Mouse (Mus musculus) neural tube, embryonic 11.5 days (tissue): ENCODE measurements around the gene Eef1g. TPM values are rescaled to one million over a fixed set of nuclear protein-coding genes. Genes with fewer than 3 reads are reported as not detected.

Source experiments
- ATAC-seq: fragments of 200-750 bp; cut with Nextera tagmentation; 2 replicates; pipeline ENCODE4 v1.8.0; 2017; ENCODE audit warnings: moderate number of reproducible peaks, mild to moderate bottlenecking, moderate TSS enrichment, moderate library complexity; ENCODE audit not compliant: insufficient read depth, low FRiP score, low TSS enrichment
- DNase-seq: peaks from one replicate; pipeline ENCODE4 v3.0.0-alpha.2; 2015; ENCODE audit warnings: low spot score
- H3K27ac ChIP-seq: fragments of 300-500 bp; sonication (generic); 2 replicates; pipeline ENCODE4 v1.5.1; 2014; ENCODE audit warnings: low read depth, mild to moderate bottlenecking, low read length
- H3K27me3 ChIP-seq: fragments of 300-500 bp; sonication (generic); 2 replicates; pipeline ENCODE4 v1.6.1; 2014; ENCODE audit warnings: mild to moderate bottlenecking, low read length, mixed read lengths; ENCODE audit not compliant: control insufficient read depth, insufficient read depth
- H3K36me3 ChIP-seq: fragments of 300-500 bp; sonication (generic); 2 replicates; pipeline ENCODE4 v1.6.1; 2014; ENCODE audit warnings: mild to moderate bottlenecking, low read length, moderate library complexity, mixed read lengths; ENCODE audit not compliant: control insufficient read depth, insufficient read depth
- H3K4me1 ChIP-seq: fragments of 300-500 bp; sonication (generic); 2 replicates; pipeline ENCODE4 v1.6.1; 2014; ENCODE audit warnings: low read length, mixed read lengths; ENCODE audit not compliant: control insufficient read depth, insufficient read depth
- H3K4me2 ChIP-seq: fragments of 300-500 bp; sonication (generic); 2 replicates; pipeline ENCODE4 v1.6.1; 2014; ENCODE audit warnings: low read depth, mild to moderate bottlenecking, moderate library complexity
- H3K4me3 ChIP-seq: fragments of 300-500 bp; sonication (generic); 2 replicates; pipeline ENCODE4 v1.5.1; 2014; ENCODE audit warnings: low read depth, low read length
- H3K9ac ChIP-seq: fragments of 300-500 bp; sonication (generic); 2 replicates; pipeline ENCODE4 v1.6.1; 2014; ENCODE audit warnings: mild to moderate bottlenecking, low read length
- H3K9me3 ChIP-seq: fragments of 300-500 bp; sonication (generic); 2 replicates; pipeline ENCODE4 v1.6.1; 2016; ENCODE audit warnings: low read length; ENCODE audit not compliant: control insufficient read depth
- WGBS: fragments of 180-500 bp; shearing (Covaris S2); extraction: QIAGEN DNeasy Blood & Tissue Kit; methylation state at CpG from one replicate; pipeline ENCODE4 v1.1.7; 2014; 5-methylcytosine and 5-hydroxymethylcytosine counted together
- polyA plus RNA-seq: library from polyadenylated mRNA; unstranded; fragments of >200 nt; fragmentation: Nextera tagmentation; extraction: Ambion mirVana; gene quantifications from 2 replicates; pipeline ENCODE4 v1.2.1, GENCODE M21; 2014

Gene Eef1g
- polyA plus RNA-seq, 1 experiment from 2014 or later = 468 TPM

- no peaks in the 10 kb centered on the region for H3K9me3 ChIP-seq
- H3K4me3 ChIP-seq = no peak overlapping the region
- ATAC-seq (no peak), DNase-seq (no peak)
- WGBS = 86% methylated on average over 1 of the region's 1 CpGs
- no peak overlapping the region for H3K9ac ChIP-seq
- H3K4me2 ChIP-seq = no peak overlapping the region
- no peaks in the 10 kb centered on the region for H3K27me3 ChIP-seq
- H3K4me1 ChIP-seq = no peaks in the 10 kb centered on the region
- H3K27ac ChIP-seq = no peak overlapping the region
- H3K36me3 ChIP-seq = peaks cover 48% of the 10 kb centered on the region
Observed at GRCm38 (mm10) chr19:8974638-8975037, 7.8 kb downstream of the Eef1g start.

- 93% methylated on average over 2 of the region's 2 CpGs for WGBS
- H3K9me3 ChIP-seq = no peaks in the 10 kb centered on the region
- no peak overlapping the region for H3K4me2 ChIP-seq
- no peak overlapping the region for H3K9ac ChIP-seq
- ATAC-seq = no peak
- no peaks in the 10 kb centered on the region for H3K27me3 ChIP-seq
- no peak overlapping the region for H3K4me3 ChIP-seq
- no peak overlapping the region for H3K27ac ChIP-seq
- H3K36me3 ChIP-seq = peaks cover 42% of the 10 kb centered on the region
- H3K4me1 ChIP-seq = no peaks in the 10 kb centered on the region
- no peak for DNase-seq
Observed at GRCm38 (mm10) chr19:8975491-8975890, 8.7 kb downstream of the Eef1g start.

- ATAC-seq (no peak; the same call in 1 of the 2 replicates), DNase-seq (peak; percentile 69)
- H3K4me1 ChIP-seq = no peaks in the 10 kb centered on the region
- H3K4me3 ChIP-seq = no peak overlapping the region
- no peaks in the 10 kb centered on the region for H3K27me3 ChIP-seq
- no peak overlapping the region for H3K9ac ChIP-seq
- H3K36me3 ChIP-seq = peaks cover 32% of the 10 kb centered on the region
- no peak overlapping the region for H3K4me2 ChIP-seq
- H3K9me3 ChIP-seq = no peaks in the 10 kb centered on the region
- H3K27ac ChIP-seq = no peak overlapping the region
- 50% methylated on average over 3 of the region's 3 CpGs for WGBS
Observed at GRCm38 (mm10) chr19:8976535-8976934, 9.7 kb downstream of the Eef1g start.

- no peak for ATAC-seq
- no peaks in the 10 kb centered on the region for H3K27me3 ChIP-seq
- H3K4me2 ChIP-seq = no peak overlapping the region
- 57% methylated on average over 5 of the region's 5 CpGs for WGBS
- H3K9me3 ChIP-seq = no peaks in the 10 kb centered on the region
- H3K27ac ChIP-seq = no peak overlapping the region
- no peak overlapping the region for H3K4me3 ChIP-seq
- peaks cover 13% of the 10 kb centered on the region for H3K36me3 ChIP-seq
- H3K9ac ChIP-seq = no peak overlapping the region
- DNase-seq = no peak
- H3K4me1 ChIP-seq = peaks cover 16% of the 10 kb centered on the region
Observed at GRCm38 (mm10) chr19:8980771-8981170, 13.9 kb downstream of the Eef1g start.

GRCm38 (mm10) chr19:8981450-8982168 lies 14.8 kb downstream of the Eef1g start:
- Histone ChIP-seq H3K4me1 (peaks cover 16% of the 10 kb centered on the region), H3K9me3 (no peaks in the 10 kb centered on the region), H3K4me2 (no peak overlapping the region), H3K27ac (no peak overlapping the region), H3K4me3 (no peak overlapping the region), H3K9ac (no peak overlapping the region), H3K36me3 (peaks cover 13% of the 10 kb centered on the region), H3K27me3 (no peaks in the 10 kb centered on the region)
- WGBS = 86% methylated on average over 2 of the region's 2 CpGs
- ATAC-seq (no peak), DNase-seq (no peak)

- Histone ChIP-seq H3K9me3 (no peaks in the 10 kb centered on the region), H3K36me3 (peaks cover 9% of the 10 kb centered on the region), H3K4me2 (no peak overlapping the region), H3K9ac (no peak overlapping the region), H3K4me1 (peaks cover 16% of the 10 kb centered on the region), H3K27ac (no peak overlapping the region), H3K27me3 (no peaks in the 10 kb centered on the region), H3K4me3 (no peak overlapping the region)
- ATAC-seq = no peak
- 47% methylated on average over 5 of the region's 5 CpGs for WGBS
- no peak for DNase-seq
Observed at GRCm38 (mm10) chr19:8982303-8983149, 15.7 kb downstream of the Eef1g start.

- no peak for DNase-seq
- Histone ChIP-seq H3K36me3 (peaks cover 6% of the 10 kb centered on the region), H3K27me3 (peaks cover 6% of the 10 kb centered on the region), H3K4me3 (no peak overlapping the region), H3K27ac (no peak overlapping the region), H3K4me2 (no peak overlapping the region), H3K4me1 (peaks cover 16% of the 10 kb centered on the region), H3K9ac (no peak overlapping the region), H3K9me3 (no peaks in the 10 kb centered on the region)
- ATAC-seq = no peak
- WGBS = 54% methylated on average over 4 of the region's 4 CpGs
Observed at GRCm38 (mm10) chr19:8983150-8983650, 16.4 kb downstream of the Eef1g start.

- peaks cover 16% of the 10 kb centered on the region for H3K4me1 ChIP-seq
- DNase-seq (peak; percentile 72), ATAC-seq (peak; percentile 42)
- no peaks in the 10 kb centered on the region for H3K36me3 ChIP-seq
- no peak overlapping the region for H3K4me3 ChIP-seq
- H3K27ac ChIP-seq = no peak overlapping the region
- no peaks in the 10 kb centered on the region for H3K9me3 ChIP-seq
- peaks cover 17% of the 10 kb centered on the region for H3K27me3 ChIP-seq
- 0 out of 2 replicates have a peak overlapping the region, but pooled peaks have one; percentile 1 for H3K4me2 ChIP-seq
- H3K9ac ChIP-seq = no peak overlapping the region
- WGBS = 13% methylated on average over 7 of the region's 7 CpGs
Observed at GRCm38 (mm10) chr19:8984255-8984868, 17.5 kb downstream of the Eef1g start.
